Mouse (Mus musculus) heart, postnatal 14 days (tissue): ENCODE measurements around the gene Chst11. TPM values are rescaled to one million over a fixed set of nuclear protein-coding genes. Genes with fewer than 3 reads are reported as not detected.
A peak's percentile ranks its signal among the peaks of the same experiment; 100 is the strongest.

Experiments
- DNase-seq, 2 experiments: peaks; one replicate each; pipeline ENCODE4 v3.0.0; 2021 to 2022
- intact Hi-C: fragments of 180-260 bp; cut with DNase I; formaldehyde crosslinking; loops from one replicate; pipeline ENCODE4 v1.15.1; 2025
- total RNA-seq, 2 experiments: library from RNA; stranded (reverse); gene quantifications; 2 replicates each; pipeline ENCODE4 v1.2.3; 2021

Gene Chst11
- total RNA-seq, 2 experiments from 2014 or later = 3.4 to 4.1 TPM

- intact Hi-C loops = no loop called here
- no peak for DNase-seq
These were observed 82.0 kb downstream of the Chst11 start for GRCm38 (mm10) chr10:83067305-83067704.

DNA sequence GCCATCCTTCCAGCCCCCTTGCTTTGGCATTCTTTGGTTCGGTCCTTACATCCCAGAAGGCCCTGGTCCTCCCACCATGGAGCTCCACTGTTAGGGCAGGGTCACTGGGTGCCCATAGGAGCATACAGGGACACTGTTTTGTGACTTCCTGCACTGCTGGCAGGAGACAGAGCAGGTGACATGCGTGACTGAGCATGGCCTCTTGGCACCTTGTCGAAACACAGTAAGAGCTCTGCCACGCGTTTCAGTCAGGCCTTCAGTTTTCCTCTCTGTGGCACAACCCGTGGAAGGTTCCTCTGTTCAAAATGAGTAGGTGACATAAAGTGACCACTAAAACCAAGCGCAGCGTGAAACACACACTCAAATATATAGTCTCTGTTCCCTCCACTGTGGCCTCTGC lies 83.2 kb downstream of the Chst11 start:
- intact Hi-C loops = no loop called here
- no peak for DNase-seq

GRCm38 (mm10) chr10:83069791-83070190 lies 84.5 kb downstream of the Chst11 start:
- intact Hi-C loops = no loop called here
- peak in 1 of 2 experiments; percentile 29 for DNase-seq

DNA sequence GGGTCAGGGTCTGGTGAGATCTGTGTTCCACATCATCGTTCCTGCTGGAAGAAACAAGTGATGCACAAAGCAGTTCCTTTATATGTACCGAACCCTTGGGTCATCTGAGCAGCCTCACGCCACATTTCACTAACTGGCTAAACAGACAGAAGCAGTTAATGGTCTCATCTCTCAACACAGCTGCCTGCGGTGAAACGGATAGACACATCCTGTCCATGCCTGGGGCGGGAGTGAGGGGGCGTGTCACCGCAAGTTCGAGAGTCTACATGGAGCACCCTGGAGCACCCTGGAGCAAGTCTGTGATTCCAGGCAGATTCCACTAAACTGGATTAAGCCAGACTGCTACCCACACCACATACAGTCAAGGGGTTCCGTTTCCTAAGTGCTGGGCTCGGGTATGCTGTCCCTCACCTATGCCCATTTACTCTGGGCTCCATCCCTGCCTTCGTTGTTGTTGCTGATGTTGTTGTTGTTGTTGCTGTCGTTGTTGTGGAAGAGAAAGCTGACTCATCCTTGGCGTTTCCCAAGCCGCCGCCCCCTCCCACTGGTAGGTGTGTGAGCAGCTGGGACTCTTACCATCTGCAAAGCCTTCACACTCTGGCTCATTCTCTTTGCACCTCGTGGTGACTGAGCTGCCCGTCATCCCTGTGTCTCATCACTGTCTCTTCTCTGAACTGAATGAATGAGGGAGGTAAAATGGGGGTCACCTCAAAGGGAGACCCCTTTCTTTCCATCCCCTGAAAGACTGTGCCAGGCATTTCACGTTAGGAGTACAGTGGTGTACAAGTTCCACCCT lies 86.7 kb downstream of the Chst11 start:
- intact Hi-C loops = no loop called here
- no peak for DNase-seq

DNA sequence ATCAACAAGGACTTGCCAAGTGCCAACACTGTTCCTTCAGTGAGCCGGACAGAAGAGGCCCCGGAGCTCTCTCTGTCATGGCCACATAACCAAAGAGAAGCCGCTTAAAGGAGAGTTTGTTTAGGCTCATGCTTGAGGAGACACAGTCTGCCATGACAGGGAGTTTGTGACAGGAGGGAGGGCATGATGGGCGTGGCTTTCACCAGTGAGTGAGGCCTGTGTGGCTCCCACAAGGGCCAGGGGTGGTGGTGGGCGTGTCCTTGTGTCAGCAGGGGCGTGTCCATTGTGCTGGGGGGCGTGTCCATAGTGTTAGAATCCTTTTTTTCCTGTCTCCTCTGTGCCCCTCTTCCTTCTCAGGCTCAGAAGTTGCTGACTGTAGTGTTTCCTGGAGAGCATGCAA lies 87.8 kb downstream of the Chst11 start:
- no peak for DNase-seq
- intact Hi-C loops = no loop called here

DNA sequence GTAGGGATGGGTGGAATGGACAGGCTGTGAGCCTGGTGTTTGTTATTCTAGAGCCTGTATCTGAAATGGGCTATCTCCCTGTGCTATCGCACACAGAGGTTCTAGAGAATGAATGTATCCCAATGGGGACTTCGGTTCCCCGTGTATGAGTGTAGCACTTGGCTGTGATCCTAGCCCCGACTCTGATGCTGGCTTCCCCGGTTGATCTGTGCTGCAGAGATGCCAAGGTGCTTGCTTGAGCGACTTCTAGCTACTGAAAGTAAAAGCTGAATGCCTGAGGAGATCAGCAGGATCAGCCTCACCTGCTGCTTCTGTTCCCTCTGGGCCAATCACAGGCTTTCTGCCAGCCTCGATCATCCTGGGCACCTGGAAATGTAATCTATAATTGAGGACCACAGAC lies 91.5 kb downstream of the Chst11 start:
- no peak for DNase-seq
- intact Hi-C loops = no loop called here

DNA sequence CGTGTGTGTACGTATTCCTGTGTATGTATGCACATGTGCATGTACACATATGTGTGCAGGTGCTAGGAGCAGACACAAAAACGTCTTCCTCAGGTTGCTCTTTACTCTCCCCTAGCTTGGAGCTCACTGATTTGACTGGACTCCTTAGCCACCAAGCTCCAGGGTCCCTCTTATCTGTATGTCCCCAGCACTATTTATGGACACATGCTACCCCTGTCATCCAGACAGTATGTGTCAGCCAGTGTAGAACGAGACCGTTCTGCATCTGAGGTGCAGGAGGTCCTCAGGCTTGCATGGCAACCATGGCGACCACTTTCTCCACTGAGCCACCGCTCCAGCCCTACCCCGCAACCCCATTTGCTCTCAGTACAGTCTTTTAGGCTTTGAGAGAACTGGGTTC lies 93.4 kb downstream of the Chst11 start:
- intact Hi-C loops = no loop called here
- DNase-seq = no peak

GRCm38 (mm10) chr10:83079755-83080154 lies 94.5 kb downstream of the Chst11 start:
- intact Hi-C loops = no loop called here
- DNase-seq = no peak

- intact Hi-C loops = no loop called here
- no peak for DNase-seq
These were observed 95.0 kb downstream of the Chst11 start for GRCm38 (mm10) chr10:83080275-83080741.

DNA sequence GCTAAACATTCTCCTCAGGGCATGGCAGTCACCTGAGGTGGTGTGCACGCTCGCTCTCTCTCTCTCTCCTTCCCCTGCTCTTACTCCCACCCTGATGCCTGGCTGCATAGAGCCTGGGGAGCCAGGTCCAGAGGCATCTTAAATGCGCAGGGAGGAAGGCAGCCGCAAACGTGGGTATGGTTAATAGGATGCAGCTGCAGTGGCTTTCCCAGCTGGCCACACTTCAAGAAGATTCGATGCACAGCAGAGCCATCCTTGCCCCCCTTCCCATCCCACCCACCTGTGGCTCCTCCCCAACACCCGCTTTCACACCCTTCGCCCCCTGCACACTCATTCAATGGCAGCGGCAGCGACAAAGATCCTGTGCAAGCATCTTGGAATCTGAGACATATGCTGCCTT lies 95.6 kb downstream of the Chst11 start:
- no peak for DNase-seq
- intact Hi-C loops = no loop called here

- intact Hi-C loops = no loop called here
- peak in 1 of 2 experiments; percentile 67 for DNase-seq
These were observed 98.6 kb downstream of the Chst11 start for GRCm38 (mm10) chr10:83083946-83084345.

- no peak for DNase-seq
- intact Hi-C loops = no loop called here
These were observed 103.0 kb downstream of the Chst11 start for GRCm38 (mm10) chr10:83088318-83088717.

DNA sequence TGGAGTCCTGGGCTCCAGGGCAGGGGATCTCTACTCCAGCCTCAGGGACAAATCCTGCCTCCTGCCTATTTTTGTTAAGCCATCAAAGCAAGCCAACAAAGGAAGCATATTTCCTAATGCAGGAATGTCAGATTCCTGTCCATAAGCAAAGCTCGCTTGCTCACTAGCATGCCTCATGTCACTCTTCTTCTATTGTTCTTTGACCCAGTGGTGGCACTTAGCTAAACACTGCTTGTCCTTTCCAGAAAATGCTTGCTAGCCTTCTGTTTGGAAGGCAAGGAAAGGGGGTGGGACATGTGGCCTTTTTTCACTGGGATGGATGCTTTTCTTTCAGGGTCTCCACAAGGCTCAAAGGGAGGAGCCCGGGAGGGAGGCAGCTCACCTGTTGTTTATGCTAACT lies 103.5 kb downstream of the Chst11 start:
- no peak for DNase-seq
- intact Hi-C loops = no loop called here

- no peak for DNase-seq
- intact Hi-C loops = no loop called here
These were observed 104.9 kb downstream of the Chst11 start for GRCm38 (mm10) chr10:83090185-83090584.

- DNase-seq = no peak
- intact Hi-C loops = no loop called here
These were observed 108.4 kb downstream of the Chst11 start for GRCm38 (mm10) chr10:83093705-83094104.

DNA sequence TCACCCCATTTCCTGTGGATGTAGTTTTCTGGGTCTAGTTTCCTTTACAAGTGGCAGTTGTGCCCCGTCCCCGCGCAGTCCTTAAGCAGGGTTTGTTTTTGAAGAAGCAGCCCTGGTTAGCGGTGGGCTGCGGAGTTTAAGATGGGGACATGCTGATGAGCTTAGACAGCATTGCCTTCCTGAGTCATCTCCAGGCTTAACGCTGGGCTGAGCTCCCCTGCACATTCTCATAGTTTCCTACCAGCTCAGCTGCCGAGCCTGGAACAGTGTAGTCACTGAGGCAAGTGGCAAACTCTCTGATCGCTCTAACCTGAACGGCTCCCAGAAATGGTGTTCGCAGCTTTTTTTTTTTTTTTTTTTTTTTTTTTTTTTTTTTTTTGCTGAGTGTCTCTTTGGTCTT lies 109.0 kb downstream of the Chst11 start:
- DNase-seq = no peak
- intact Hi-C loops = no loop called here

GRCm38 (mm10) chr10:83094821-83095725 lies 109.8 kb downstream of the Chst11 start:
- peak in 1 of 2 experiments; percentile 26 for DNase-seq
- intact Hi-C loops = loop anchor here (5.0 kb wide), 1 partner anchor 188 kb away; no protein-coding TSS in a partner anchor

GRCm38 (mm10) chr10:83096257-83096656 lies 111.0 kb downstream of the Chst11 start:
- peak in 1 of 2 experiments; percentile 24 for DNase-seq
- intact Hi-C loops = loop anchor here (5.0 kb wide), 1 partner anchor 189 kb away; no protein-coding TSS in a partner anchor

- DNase-seq = no peak
- intact Hi-C loops = loop anchor here (5.0 kb wide), 1 partner anchor 192 kb away; no protein-coding TSS in a partner anchor
These were observed 113.6 kb downstream of the Chst11 start for GRCm38 (mm10) chr10:83098940-83099339.

DNA sequence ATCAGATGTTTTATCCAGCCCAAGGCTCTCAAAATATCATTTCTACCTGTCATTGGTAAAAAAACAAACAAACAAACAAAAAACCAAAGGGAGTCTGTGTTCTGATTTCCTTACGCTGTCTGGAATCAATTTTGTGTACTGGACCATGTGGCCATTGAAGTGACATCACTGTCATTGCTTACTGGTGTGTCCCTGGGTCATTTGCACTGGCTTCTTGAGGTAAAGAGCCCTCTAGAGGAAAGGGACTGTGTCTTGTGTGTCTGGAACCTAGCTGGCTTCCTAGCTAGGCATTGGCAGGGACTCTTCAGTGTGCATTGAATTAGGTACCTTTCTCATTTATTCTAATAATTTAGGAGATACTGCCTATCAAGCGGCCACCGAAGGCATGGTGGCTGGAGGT lies 114.4 kb downstream of the Chst11 start:
- intact Hi-C loops = loop anchor here (2.0 to 5.0 kb wide), 3 partner anchors 67 to 192 kb away; no protein-coding TSS in a partner anchor
- DNase-seq = no peak

- DNase-seq = no peak
- intact Hi-C loops = loop anchor here (2.0 to 5.0 kb wide), 2 partner anchors 69 to 114 kb away; no protein-coding TSS in a partner anchor
These were observed 115.6 kb downstream of the Chst11 start for GRCm38 (mm10) chr10:83100890-83101289.
